Mouse (Mus musculus) brain, embryonic 14.5 days (tissue): ENCODE data around the gene Fndc3a.

ENCODE experiments used
- CTCF ChIP-seq: fragments of 200-500 bp; IDR thresholded peaks from 2 replicates; pipeline ENCODE4 v1.5.1; 2012; ENCODE audit warnings: inconsistent platforms, mild to moderate bottlenecking, moderate library complexity, borderline replicate concordance; ENCODE audit not compliant: insufficient read depth, insufficient read length; ENCODE audit errors: extremely low read depth
- POLR2A ChIP-seq: fragments of 200-500 bp; IDR thresholded peaks from 2 replicates; pipeline ENCODE4 v1.6.1; 2012; ENCODE audit warnings: mild to moderate bottlenecking, inconsistent platforms, borderline replicate concordance; ENCODE audit not compliant: poor library complexity, insufficient read depth, insufficient read length, severe bottlenecking; ENCODE audit errors: extremely low read depth

DNA sequence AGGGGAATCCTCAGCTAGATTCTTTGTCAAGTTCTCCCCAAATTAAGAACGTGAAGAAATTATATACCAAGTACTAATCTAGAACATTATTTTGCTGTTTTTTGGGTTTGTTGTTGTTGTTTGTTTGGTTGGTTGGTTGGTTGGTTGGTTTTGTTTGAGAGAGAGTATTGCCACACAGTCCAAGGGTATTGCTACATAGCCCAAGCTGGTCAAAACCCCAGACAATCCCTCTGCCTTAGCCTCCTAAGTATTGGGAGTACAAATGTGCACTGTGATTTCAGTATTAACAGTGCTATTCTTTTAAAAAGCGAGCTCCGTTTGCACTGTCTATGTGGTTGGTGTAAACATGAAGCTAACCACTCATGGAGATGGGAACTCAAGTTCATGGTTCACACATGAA lies 37.9 kb downstream of the Fndc3a start:
- TF ChIP-seq POLR2A = no peak
- no peak for TF ChIP-seq CTCF
